Mouse (Mus musculus): ENCODE results near the gene Crk. TPM values are rescaled to one million over a fixed set of nuclear protein-coding genes. Genes with fewer than 3 reads are reported as not detected.

Gene Crk
- polyA plus RNA-seq, 1 experiment from 2014 or later: 101 TPM

- WGBS: 49% methylated on average over 3 of the region's 3 CpGs
- Histone ChIP-seq H3K27ac (ENCODE audit: low read length) (no peak overlapping the region), H3K4me1 (ENCODE audit: control insufficient read depth, insufficient read depth, low read length) (peaks cover 54% of the 10 kb centered on the region), H3K4me3 (ENCODE audit: low read length) (no peak overlapping the region), H3K9me3 (replicated peaks; ENCODE audit: control insufficient read depth, low read length) (no peaks in the 10 kb centered on the region), H3K27me3 (ENCODE audit: control insufficient read depth, insufficient read depth, low read length) (no peaks in the 10 kb centered on the region), H3K9ac (ENCODE audit: low read length) (no peak overlapping the region), H3K36me3 (ENCODE audit: control insufficient read depth, insufficient read depth) (peaks cover 8% of the 10 kb centered on the region), H3K4me2 (ENCODE audit: low read depth, low read length) (no peak overlapping the region)
- no peak for ATAC-seq (replicated peaks; ENCODE audit: extremely low read depth, insufficient read depth, low FRiP score)
Measured at GRCm38 (mm10) chr11:75740204-75740603, 61.1 kb downstream of the Crk start.

- Histone ChIP-seq H3K9ac (ENCODE audit: low read length) (no peak overlapping the region), H3K36me3 (ENCODE audit: control insufficient read depth, insufficient read depth) (peaks cover 8% of the 10 kb centered on the region), H3K4me1 (ENCODE audit: control insufficient read depth, insufficient read depth, low read length) (peaks cover 52% of the 10 kb centered on the region), H3K27me3 (ENCODE audit: control insufficient read depth, insufficient read depth, low read length) (no peaks in the 10 kb centered on the region), H3K4me2 (ENCODE audit: low read depth, low read length) (no peak overlapping the region), H3K27ac (ENCODE audit: low read length) (peak overlapping the region; percentile 30; the same call in 1 of the 2 replicates), H3K9me3 (replicated peaks; ENCODE audit: control insufficient read depth, low read length) (no peaks in the 10 kb centered on the region), H3K4me3 (ENCODE audit: low read length) (no peak overlapping the region)
- ATAC-seq (replicated peaks; ENCODE audit: extremely low read depth, insufficient read depth, low FRiP score): no peak
- 45% methylated on average over 3 of the region's 3 CpGs for WGBS
Measured at GRCm38 (mm10) chr11:75741615-75742014, 62.6 kb downstream of the Crk start.

- H3K4me2 ChIP-seq (ENCODE audit: low read depth, low read length): no peak overlapping the region
- ATAC-seq (replicated peaks; ENCODE audit: extremely low read depth, insufficient read depth, low FRiP score): no peak
- no peak overlapping the region for H3K4me3 ChIP-seq (ENCODE audit: low read length)
- no peak overlapping the region for H3K27ac ChIP-seq (ENCODE audit: low read length)
- H3K36me3 ChIP-seq (ENCODE audit: control insufficient read depth, insufficient read depth): peaks cover 7% of the 10 kb centered on the region
- no peaks in the 10 kb centered on the region for H3K9me3 ChIP-seq (replicated peaks; ENCODE audit: control insufficient read depth, low read length)
- H3K27me3 ChIP-seq (ENCODE audit: control insufficient read depth, insufficient read depth, low read length): no peaks in the 10 kb centered on the region
- no peak overlapping the region for H3K9ac ChIP-seq (ENCODE audit: low read length)
- WGBS: 88% methylated on average over 3 of the region's 3 CpGs
- peaks cover 61% of the 10 kb centered on the region for H3K4me1 ChIP-seq (ENCODE audit: control insufficient read depth, insufficient read depth, low read length)
Measured at GRCm38 (mm10) chr11:75744761-75745160, 65.7 kb downstream of the Crk start.

- no peak overlapping the region for H3K9ac ChIP-seq (ENCODE audit: low read length)
- H3K4me2 ChIP-seq (ENCODE audit: low read depth, low read length): no peak overlapping the region
- no peak overlapping the region for H3K4me3 ChIP-seq (ENCODE audit: low read length)
- H3K27ac ChIP-seq (ENCODE audit: low read length): no peak overlapping the region
- no peaks in the 10 kb centered on the region for H3K9me3 ChIP-seq (replicated peaks; ENCODE audit: control insufficient read depth, low read length)
- no peak for ATAC-seq (replicated peaks; ENCODE audit: extremely low read depth, insufficient read depth, low FRiP score)
- H3K36me3 ChIP-seq (ENCODE audit: control insufficient read depth, insufficient read depth): peaks cover 10% of the 10 kb centered on the region
- 59% methylated on average over 1 of the region's 1 CpGs for WGBS
- peaks cover 45% of the 10 kb centered on the region for H3K4me1 ChIP-seq (ENCODE audit: control insufficient read depth, insufficient read depth, low read length)
- H3K27me3 ChIP-seq (ENCODE audit: control insufficient read depth, insufficient read depth, low read length): no peaks in the 10 kb centered on the region
Measured at GRCm38 (mm10) chr11:75750537-75750936, 71.5 kb downstream of the Crk start.

- H3K27me3 ChIP-seq (ENCODE audit: control insufficient read depth, insufficient read depth, low read length): no peaks in the 10 kb centered on the region
- peaks cover 42% of the 10 kb centered on the region for H3K4me1 ChIP-seq (ENCODE audit: control insufficient read depth, insufficient read depth, low read length)
- no peak for ATAC-seq (replicated peaks; ENCODE audit: extremely low read depth, insufficient read depth, low FRiP score)
- no peaks in the 10 kb centered on the region for H3K9me3 ChIP-seq (replicated peaks; ENCODE audit: control insufficient read depth, low read length)
- H3K36me3 ChIP-seq (ENCODE audit: control insufficient read depth, insufficient read depth): peaks cover 14% of the 10 kb centered on the region
- no peak overlapping the region for H3K27ac ChIP-seq (ENCODE audit: low read length)
- WGBS: 69% methylated on average over 4 of the region's 4 CpGs
- no peak overlapping the region for H3K4me3 ChIP-seq (ENCODE audit: low read length)
- H3K9ac ChIP-seq (ENCODE audit: low read length): no peak overlapping the region
- no peak overlapping the region for H3K4me2 ChIP-seq (ENCODE audit: low read depth, low read length)
Measured at GRCm38 (mm10) chr11:75751082-75751481, 72.0 kb downstream of the Crk start.

Other genes with a start within 250 kb of the Crk start
- 0.39 and 0.75 TPM in 2 replicates for gene Serpinf2, start 239.7 kb upstream of the Crk start, polyA plus RNA-seq (2015; fragmentation: Nextera tagmentation; extraction: Ambion mirVana)
- gene Wdr81, start 224.5 kb upstream of the Crk start, polyA plus RNA-seq (2015; fragmentation: Nextera tagmentation; extraction: Ambion mirVana): 3.5 and 4.5 TPM in 2 replicates
- gene Tlcd2, start 217.5 kb upstream of the Crk start, polyA plus RNA-seq (2015; fragmentation: Nextera tagmentation; extraction: Ambion mirVana): 11.2 and 12.1 TPM in 2 replicates
- 31.4 and 34.1 TPM in 2 replicates for gene Prpf8, start 192.4 kb upstream of the Crk start, polyA plus RNA-seq (2015; fragmentation: Nextera tagmentation; extraction: Ambion mirVana)
- 11.0 and 13.3 TPM in 2 replicates for gene Rilp, start 169.2 kb upstream of the Crk start, polyA plus RNA-seq (2015; fragmentation: Nextera tagmentation; extraction: Ambion mirVana)
- gene Scarf1, start 165.7 kb upstream of the Crk start, polyA plus RNA-seq (2015; fragmentation: Nextera tagmentation; extraction: Ambion mirVana): 11.0 and 14.0 TPM in 2 replicates
- gene Slc43a2, start 147.6 kb upstream of the Crk start, polyA plus RNA-seq (2015; fragmentation: Nextera tagmentation; extraction: Ambion mirVana): 3.0 and 4.3 TPM in 2 replicates
- 68.0 and 78.0 TPM in 2 replicates for gene Pitpna, start 91.2 kb upstream of the Crk start, polyA plus RNA-seq (2015; fragmentation: Nextera tagmentation; extraction: Ambion mirVana)
- 29.1 and 31.1 TPM in 2 replicates for gene Inpp5k, start 48.3 kb upstream of the Crk start, polyA plus RNA-seq (2015; fragmentation: Nextera tagmentation; extraction: Ambion mirVana)
- 72.4 and 83.8 TPM in 2 replicates for gene Myo1c, start 28.8 kb upstream of the Crk start, polyA plus RNA-seq (2015; fragmentation: Nextera tagmentation; extraction: Ambion mirVana)
- gene Ywhae, start 53.6 kb downstream of the Crk start, polyA plus RNA-seq (2015; fragmentation: Nextera tagmentation; extraction: Ambion mirVana): 646 and 689 TPM in 2 replicates
- 0.16 and 0.18 TPM in 2 replicates for gene Doc2b, start 116.8 kb downstream of the Crk start, polyA plus RNA-seq (2015; fragmentation: Nextera tagmentation; extraction: Ambion mirVana)

Data from heart, embryonic 16.5 days (tissue).